Mouse (Mus musculus): ENCODE measurements around the gene Ghdc.

Gene Ghdc

GRCm38 (mm10) chr11:100719312-100719711 lies 51.4 kb downstream of the Ghdc start:
- no peak for DNase-seq (ENCODE audit: low read depth, low spot score)

- no peak for DNase-seq (ENCODE audit: low read depth, low spot score)
These were observed 51.9 kb downstream of the Ghdc start for GRCm38 (mm10) chr11:100718866-100719265.

GRCm38 (mm10) chr11:100718462-100718861 lies 52.3 kb downstream of the Ghdc start:
- DNase-seq (ENCODE audit: low read depth, low spot score), result no peak

GRCm38 (mm10) chr11:100716649-100717048 lies 54.1 kb downstream of the Ghdc start:
- no peak for DNase-seq (ENCODE audit: low read depth, low spot score)

Measured in WW6 (cell line).